Mouse (Mus musculus) E14TG2a.4 (cell line): ENCODE data around the gene Plekhg3.

Experiments
- H3K27me3 ChIP-seq: 2 replicates; pipeline ENCODE4 v1.6.1; 2014; ENCODE audit warnings: low read length, control low read depth; ENCODE audit not compliant: insufficient read depth
- H3K36me3 ChIP-seq: 2 replicates; pipeline ENCODE4 v1.6.1; 2014; ENCODE audit warnings: low read length, control low read depth; ENCODE audit not compliant: insufficient read depth
- H3K4me1 ChIP-seq: replicated peaks from 2 replicates; pipeline ENCODE4 v1.6.1; 2014; ENCODE audit warnings: low read depth, low read length, control low read depth
- H3K4me3 ChIP-seq: replicated peaks from 2 replicates; pipeline ENCODE4 v1.5.1; 2014; ENCODE audit warnings: mild to moderate bottlenecking, low read length
- H3K9me3 ChIP-seq: 2 replicates; pipeline ENCODE4 v1.6.1; 2014; ENCODE audit warnings: low read length, control low read depth
- CTCF ChIP-seq: conservative IDR thresholded peaks from 2 replicates; pipeline ENCODE4 v1.5.1; 2014; ENCODE audit warnings: low read length
- NANOG ChIP-seq: IDR thresholded peaks from 2 replicates; pipeline ENCODE4 v1.6.1; 2014; ENCODE audit warnings: borderline replicate concordance, low read length, mixed read lengths
- POU5F1 ChIP-seq: IDR thresholded peaks from 2 replicates; pipeline ENCODE4 v1.6.1; 2014; ENCODE audit warnings: low read length, borderline replicate concordance

Plekhg3 gene

DNA sequence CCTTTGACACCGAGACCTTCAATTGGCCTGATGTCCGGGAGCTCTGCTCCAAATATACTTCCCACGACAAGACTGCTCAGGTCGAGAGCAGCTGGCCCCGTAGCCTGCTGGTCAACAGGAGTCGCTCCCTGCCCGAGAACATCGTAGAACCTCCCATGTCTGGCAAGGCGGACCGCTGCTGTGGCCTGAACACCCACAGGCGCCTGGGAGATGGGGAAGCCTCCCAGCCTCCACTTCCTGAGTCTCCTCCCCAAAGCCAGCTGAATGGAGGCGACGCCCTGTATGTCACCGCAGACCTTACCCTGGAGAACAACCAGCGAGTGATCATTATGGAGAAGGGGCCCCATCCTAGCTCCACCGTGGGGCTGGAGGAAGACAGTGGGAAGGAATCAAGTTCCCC is 47.2 kb downstream of the Plekhg3 start:
- peaks cover 28% of the 10 kb centered on the region for H3K4me1 ChIP-seq
- peaks cover 68% of the 10 kb centered on the region for H3K36me3 ChIP-seq
- no peak overlapping the region for H3K4me3 ChIP-seq
- H3K27me3 ChIP-seq, result no peaks in the 10 kb centered on the region
- TF ChIP-seq NANOG (no peak), CTCF (no peak), POU5F1 (no peak)
- H3K9me3 ChIP-seq, result peaks cover 8% of the 10 kb centered on the region; the same call in 1 of the 2 replicates

DNA sequence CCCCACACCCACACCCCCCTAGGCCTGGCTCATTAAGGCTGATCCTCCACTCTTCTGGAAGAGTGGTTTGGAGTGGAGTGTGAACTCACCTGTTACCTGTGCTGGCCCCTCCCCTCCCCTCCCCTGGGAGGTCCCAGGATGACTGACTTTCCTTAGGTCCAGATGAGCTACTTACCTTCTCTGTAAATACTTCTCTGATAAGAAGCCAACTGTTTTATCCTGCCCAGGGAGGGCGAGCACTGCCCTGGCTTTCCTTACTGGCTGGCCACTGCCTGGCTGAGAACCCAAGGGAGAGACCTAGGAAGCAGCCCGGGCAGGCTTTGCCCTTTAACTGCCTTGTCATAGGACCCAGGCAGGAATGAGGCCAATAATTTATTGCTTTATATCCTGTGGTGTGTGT is 47.8 kb downstream of the Plekhg3 start:
- Histone ChIP-seq H3K4me3 (no peak overlapping the region), H3K36me3 (peaks cover 62% of the 10 kb centered on the region)
- TF ChIP-seq POU5F1 (no peak), CTCF (no peak), NANOG (no peak)

DNA sequence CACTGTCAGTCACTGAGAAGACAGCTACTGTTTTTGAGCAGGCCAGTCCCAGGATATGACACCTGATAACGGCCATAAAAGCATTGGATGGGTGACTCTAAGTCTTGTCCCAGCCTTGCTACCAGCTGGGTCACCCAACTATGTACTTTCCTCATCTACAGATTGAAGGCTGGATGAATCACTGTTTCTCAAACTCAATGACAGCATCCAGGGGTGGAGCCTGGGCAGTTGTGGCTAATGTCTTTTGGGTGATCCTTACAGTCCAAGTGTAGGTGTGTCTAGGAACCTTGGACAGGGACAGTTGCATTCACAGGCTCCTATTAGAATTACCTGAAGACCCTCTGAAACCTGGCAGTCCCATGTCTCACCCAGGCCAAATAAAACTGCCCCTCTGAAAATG is 49.1 kb downstream of the Plekhg3 start:
- no peak for TF ChIP-seq POU5F1
- no peak for TF ChIP-seq NANOG
- no peak for TF ChIP-seq CTCF
- Histone ChIP-seq H3K4me3 (no peak overlapping the region), H3K36me3 (peaks cover 51% of the 10 kb centered on the region), H3K27me3 (no peaks in the 10 kb centered on the region), H3K4me1 (peaks cover 27% of the 10 kb centered on the region), H3K9me3 (peaks cover 8% of the 10 kb centered on the region; the same call in 1 of the 2 replicates)

More for the DNA sequence above, 47.8 kb downstream of the Plekhg3 start:
- H3K4me1 ChIP-seq, result peaks cover 28% of the 10 kb centered on the region
- H3K27me3 ChIP-seq, result no peaks in the 10 kb centered on the region
- peaks cover 8% of the 10 kb centered on the region; the same call in 1 of the 2 replicates for H3K9me3 ChIP-seq

DNA sequence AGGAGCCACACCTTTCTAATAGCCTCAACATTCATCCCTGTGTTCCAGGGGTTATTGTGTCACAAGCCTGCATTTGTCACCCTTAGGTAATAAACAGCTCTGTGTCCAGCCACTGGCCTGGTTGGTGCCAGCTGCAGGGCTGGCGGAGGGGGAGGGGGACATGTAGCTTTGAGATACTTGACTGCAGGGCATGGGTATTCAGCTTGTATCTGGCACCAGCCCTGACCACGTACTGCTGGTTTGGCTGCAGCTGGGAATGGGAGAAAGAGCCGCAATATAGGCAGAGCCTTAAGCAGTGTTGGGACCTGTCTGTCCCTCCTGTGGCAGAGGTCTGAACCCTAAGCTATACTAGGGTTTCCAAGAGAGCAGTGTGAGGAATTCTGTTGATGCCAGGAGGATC is 51.4 kb downstream of the Plekhg3 start:
- no peaks in the 10 kb centered on the region for H3K27me3 ChIP-seq
- H3K36me3 ChIP-seq, result peaks cover 27% of the 10 kb centered on the region
- no peak overlapping the region for H3K4me3 ChIP-seq
- TF ChIP-seq NANOG, result no peak
- TF ChIP-seq CTCF, result no peak
- TF ChIP-seq POU5F1, result no peak
- H3K4me1 ChIP-seq, result peaks cover 24% of the 10 kb centered on the region
- peaks cover 12% of the 10 kb centered on the region; the same call in 1 of the 2 replicates for H3K9me3 ChIP-seq

DNA sequence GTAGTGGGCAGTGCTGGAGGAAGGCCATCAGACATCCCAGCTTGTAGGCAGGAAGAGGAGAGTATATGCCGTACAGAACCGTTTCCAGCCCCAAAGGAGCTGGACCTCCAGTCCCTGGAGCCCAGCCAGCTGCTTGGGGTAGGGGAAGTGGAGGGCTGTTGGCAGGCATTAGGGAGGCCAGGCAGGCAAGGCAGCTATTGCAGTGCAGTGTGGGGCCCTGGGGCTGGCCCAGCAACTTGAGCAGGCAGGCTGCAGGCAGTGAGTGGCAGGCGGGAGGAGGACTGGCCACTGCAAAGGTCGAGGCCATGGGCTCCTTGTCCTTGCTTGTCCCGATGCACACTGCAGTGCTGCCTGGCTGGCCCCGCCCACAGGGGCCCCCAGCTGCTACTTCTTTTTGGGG is 52.1 kb downstream of the Plekhg3 start:
- peaks cover 17% of the 10 kb centered on the region for H3K4me1 ChIP-seq
- no peak overlapping the region for H3K4me3 ChIP-seq
- no peak for TF ChIP-seq POU5F1
- TF ChIP-seq CTCF, result no peak
- no peak for TF ChIP-seq NANOG
- H3K9me3 ChIP-seq, result peaks cover 11% of the 10 kb centered on the region; the same call in 1 of the 2 replicates
- H3K36me3 ChIP-seq, result peaks cover 20% of the 10 kb centered on the region
- 0 out of 2 replicates have a peak, but pooled peaks cover under 1% of the 10 kb centered on the region for H3K27me3 ChIP-seq

DNA sequence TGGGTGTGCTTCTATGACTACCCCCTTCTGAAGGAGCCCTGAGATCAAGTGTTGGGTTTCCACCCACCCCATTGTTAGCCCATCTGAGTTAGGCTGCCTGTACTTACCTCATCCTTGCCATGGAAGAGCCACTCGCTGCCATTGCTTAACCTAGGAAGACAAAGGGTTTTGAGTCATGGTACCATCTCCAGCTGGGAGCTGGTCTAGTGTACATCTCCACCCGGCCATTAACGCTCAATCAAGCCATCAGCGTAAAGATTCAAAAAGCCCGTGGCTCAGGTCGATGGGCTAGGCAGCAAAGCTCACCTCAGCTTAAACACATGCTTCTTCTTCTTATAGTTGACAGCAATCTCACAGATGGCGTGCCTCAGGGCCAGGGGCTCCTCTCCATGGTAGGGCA is 52.8 kb downstream of the Plekhg3 start:
- Histone ChIP-seq H3K9me3 (peaks cover 5% of the 10 kb centered on the region; the same call in 1 of the 2 replicates), H3K36me3 (peaks cover 14% of the 10 kb centered on the region), H3K4me3 (no peak overlapping the region), H3K4me1 (peaks cover 11% of the 10 kb centered on the region), H3K27me3 (0 out of 2 replicates have a peak, but pooled peaks cover 5% of the 10 kb centered on the region)
- TF ChIP-seq POU5F1 (no peak), CTCF (no peak)

DNA sequence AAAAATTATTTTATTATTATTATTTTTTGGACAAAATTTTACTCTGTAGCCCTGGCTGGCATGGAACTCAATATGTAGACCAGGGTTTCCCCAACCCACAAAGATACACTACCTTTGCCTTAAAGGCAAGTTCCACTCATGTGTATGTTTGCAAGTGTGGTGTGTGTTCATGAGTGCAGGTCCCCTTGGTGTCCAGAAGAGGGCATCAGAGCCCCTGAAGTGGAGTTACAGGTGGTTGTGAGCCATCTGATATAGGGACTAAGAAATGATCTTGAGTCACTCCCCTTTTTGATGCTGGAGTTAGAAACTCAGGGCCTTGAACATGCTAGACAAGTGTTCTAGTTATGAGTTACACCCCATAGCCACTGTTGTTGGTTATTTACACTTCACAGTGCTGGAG is 54.3 kb downstream of the Plekhg3 start:
- TF ChIP-seq NANOG, result no peak
- TF ChIP-seq CTCF, result peak; percentile 35; the same call in 1 of the 2 replicates
- H3K36me3 ChIP-seq, result no peaks in the 10 kb centered on the region; the same call in 1 of the 2 replicates
- H3K9me3 ChIP-seq, result 0 out of 2 replicates have a peak, but pooled peaks cover 4% of the 10 kb centered on the region
- H3K4me1 ChIP-seq, result peaks cover 19% of the 10 kb centered on the region
- peaks cover 11% of the 10 kb centered on the region; the same call in 1 of the 2 replicates for H3K27me3 ChIP-seq
- H3K4me3 ChIP-seq, result no peak overlapping the region

DNA sequence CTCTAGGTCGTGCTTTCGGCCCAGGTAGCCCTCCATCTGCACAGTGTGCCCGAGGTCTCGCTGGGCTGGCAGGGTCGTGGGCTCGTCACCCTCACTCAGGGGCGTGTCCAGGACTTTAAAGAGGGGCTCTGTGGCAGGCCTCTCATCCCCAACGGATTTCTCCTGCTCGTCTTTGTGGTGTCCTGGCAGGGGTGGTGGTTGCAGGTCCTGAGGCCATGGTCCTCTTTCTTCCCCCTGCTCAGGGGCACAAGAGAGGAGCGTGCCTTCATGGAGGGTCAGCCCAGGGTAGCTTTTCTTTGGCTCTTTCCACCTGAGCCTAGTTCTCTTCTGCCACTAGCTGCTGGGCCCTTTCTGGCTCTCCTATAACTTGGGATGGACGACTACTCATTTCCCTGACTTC is 56.7 kb downstream of the Plekhg3 start:
- Histone ChIP-seq H3K9me3 (0 out of 2 replicates have a peak, but pooled peaks cover 4% of the 10 kb centered on the region), H3K4me3 (no peak overlapping the region), H3K36me3 (no peaks in the 10 kb centered on the region), H3K27me3 (peaks cover 18% of the 10 kb centered on the region), H3K4me1 (peaks cover 23% of the 10 kb centered on the region)
- TF ChIP-seq CTCF (no peak), NANOG (no peak), POU5F1 (no peak)

DNA sequence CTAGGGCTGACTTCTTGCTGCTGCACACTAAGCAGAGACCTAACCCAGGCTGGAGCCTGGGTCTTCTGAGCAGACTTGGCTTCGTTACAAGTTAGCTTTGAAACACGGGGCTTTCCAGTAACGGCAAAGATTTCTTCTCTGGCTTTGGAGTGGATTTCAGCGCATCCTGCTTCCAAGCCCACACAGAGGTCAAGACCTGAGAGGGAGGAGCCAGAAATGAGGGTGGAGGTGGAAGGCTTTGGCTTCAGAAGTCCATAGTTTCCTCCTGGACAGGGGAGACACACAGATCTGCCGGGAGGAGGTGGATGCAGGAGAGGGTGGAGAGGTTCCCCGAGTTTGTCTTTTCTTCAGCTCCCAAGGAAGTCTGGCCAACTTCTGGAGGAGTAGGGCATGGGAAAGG is 58.8 kb downstream of the Plekhg3 start:
- peaks cover 18% of the 10 kb centered on the region for H3K27me3 ChIP-seq
- H3K4me3 ChIP-seq, result no peak overlapping the region
- 0 out of 2 replicates have a peak, but pooled peaks cover 4% of the 10 kb centered on the region for H3K9me3 ChIP-seq
- no peak for TF ChIP-seq POU5F1
- TF ChIP-seq CTCF, result no peak
- no peak for TF ChIP-seq NANOG
- H3K36me3 ChIP-seq, result no peaks in the 10 kb centered on the region
- peaks cover 34% of the 10 kb centered on the region for H3K4me1 ChIP-seq
